In the genomic region with DNA sequence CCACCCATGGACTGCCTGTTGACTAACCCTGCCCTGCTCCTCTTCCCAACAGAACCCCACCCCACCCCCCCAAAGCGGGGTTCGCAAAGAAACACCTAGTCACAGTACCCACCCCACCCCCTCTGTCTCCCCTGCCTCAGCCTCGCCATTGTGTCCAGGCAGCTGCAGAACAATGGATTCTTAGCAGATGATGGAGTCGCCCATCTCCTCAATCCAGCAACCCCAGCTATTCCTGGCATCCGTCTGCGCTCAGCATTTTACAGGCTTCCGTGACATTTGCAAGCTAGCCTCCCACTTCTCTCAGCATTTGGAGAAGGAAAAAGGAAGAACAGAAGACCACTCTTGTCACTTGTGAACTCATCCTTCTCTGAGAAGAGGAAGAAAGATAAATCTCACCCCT, we compare ENCODE assay signal across 8 mouse cellular contexts. TPM values are rescaled to one million over a fixed set of nuclear protein-coding genes. Genes with fewer than 3 reads are reported as not detected.
A peak's percentile ranks its signal among the peaks of the same experiment; 100 is the strongest.
DNase-seq lines count a peak whose midpoint lies in the region; ATAC-seq and TF ChIP-seq lines count a peak whose summit lies in the region.
"Had no signal": no experiment of that assay in that cellular context is flagged by ENCODE, and none has a peak within 500 bp of the region (broad histone marks: within the 10 kb centered on the region; RNA-seq: fewer than 3 reads in every experiment).

No protein-coding gene starts in this region.

- no peaks in the 10 kb centered on the region for H3K9me3 ChIP-seq in embryonic facial prominence, embryonic 10.5 days
- 0 out of 2 replicates have a peak, but pooled peaks cover 3% of the 10 kb centered on the region for H3K9me3 ChIP-seq in hindbrain, embryonic 12.5 days (replicated peaks)
- H3K9me3 ChIP-seq in neural tube, embryonic 11.5 days (ENCODE audit: control insufficient read depth, low read length), result no peaks in the 10 kb centered on the region

- no peak for TF ChIP-seq CTCF in layer of hippocampus, adult 2 months (conservative IDR thresholded peaks at IDR 0.05)

- H3K27ac ChIP-seq in layer of hippocampus, adult 2 months, result peak overlapping the region; percentile 62; the same call in 1 of the 2 replicates
- H3K27ac ChIP-seq in embryonic facial prominence, embryonic 10.5 days (replicated peaks), result peak overlapping the region; percentile 40; the same call in 1 of the 2 replicates
- H3K27ac ChIP-seq in hindbrain, embryonic 12.5 days, result peak overlapping the region; percentile 44; the same call in 1 of the 2 replicates
- H3K27ac ChIP-seq in neural tube, embryonic 11.5 days (ENCODE audit: low read depth, low read length), result no peak overlapping the region

- peak overlapping the region; percentile 43 for H3K4me2 ChIP-seq in hindbrain, embryonic 12.5 days (replicated peaks)
- peak overlapping the region; percentile 24; the same call in 1 of the 2 replicates for H3K4me2 ChIP-seq in neural tube, embryonic 11.5 days (ENCODE audit: low read depth)

- peak overlapping the region; percentile 6; the same call in 1 of the 2 replicates for H3K4me3 ChIP-seq in layer of hippocampus, adult 2 months
- peak overlapping the region; percentile 33; the same call in 1 of the 2 replicates for H3K4me3 ChIP-seq in embryonic facial prominence, embryonic 10.5 days
- H3K4me3 ChIP-seq in hindbrain, embryonic 12.5 days, result peak overlapping the region; percentile 7; the same call in 1 of the 2 replicates
- no peak overlapping the region for H3K4me3 ChIP-seq in neural tube, embryonic 11.5 days (ENCODE audit: low read depth, low read length)

- peak in 1 of 2 experiments; percentile 36 for DNase-seq in layer of hippocampus, adult 2 months (ENCODE audit: low spot score in 2 of 2)
- no peak for DNase-seq in layer of hippocampus, adult 9-10 months (ENCODE audit: low spot score)
- DNase-seq in embryonic facial prominence, embryonic 10.5 days (ENCODE audit: low spot score), result no peak
- peak; percentile 46 for DNase-seq in neural tube, embryonic 11.5 days (ENCODE audit: low spot score)
- no peak for DNase-seq in adrenal gland, adult 8-10 months
- DNase-seq in adrenal gland, postnatal 36 days, result no peak
- DNase-seq: cerebellum, adult 18-20 months had no signal

- H3K4me1 ChIP-seq in embryonic facial prominence, embryonic 10.5 days, result peaks cover 19% of the 10 kb centered on the region
- H3K4me1 ChIP-seq in hindbrain, embryonic 12.5 days, result peaks cover 9% of the 10 kb centered on the region
- no peaks in the 10 kb centered on the region for H3K4me1 ChIP-seq in neural tube, embryonic 11.5 days (ENCODE audit: control insufficient read depth, insufficient read depth, low read length)

- H3K9ac ChIP-seq in hindbrain, embryonic 12.5 days, result no peak overlapping the region; the same call in 1 of the 2 replicates
- H3K9ac ChIP-seq in neural tube, embryonic 11.5 days (ENCODE audit: low read length), result no peak overlapping the region

- WGBS in embryonic facial prominence, embryonic 10.5 days, result 15% methylated on average over 7 of the region's 7 CpGs
- 14% methylated on average over 7 of the region's 7 CpGs for WGBS in hindbrain, embryonic 12.5 days
- 18% methylated on average over 7 of the region's 7 CpGs for WGBS in neural tube, embryonic 11.5 days

- ATAC-seq in hindbrain, embryonic 12.5 days (ENCODE audit: low FRiP score), result no peak
- no peak for ATAC-seq in neural tube, embryonic 11.5 days (ENCODE audit: insufficient read depth, low FRiP score, low TSS enrichment)

- no peaks in the 10 kb centered on the region for H3K27me3 ChIP-seq in embryonic facial prominence, embryonic 10.5 days (replicated peaks; ENCODE audit: low read depth, poor library complexity, severe bottlenecking)
- H3K27me3 ChIP-seq in hindbrain, embryonic 12.5 days, result peaks cover 3% of the 10 kb centered on the region; the same call in 1 of the 2 replicates
- no peaks in the 10 kb centered on the region for H3K27me3 ChIP-seq in neural tube, embryonic 11.5 days (ENCODE audit: control insufficient read depth, insufficient read depth, low read length)

- H3K36me3 ChIP-seq in embryonic facial prominence, embryonic 10.5 days (replicated peaks), result no peaks in the 10 kb centered on the region
- H3K36me3 ChIP-seq in hindbrain, embryonic 12.5 days, result no peaks in the 10 kb centered on the region
- H3K36me3 ChIP-seq in neural tube, embryonic 11.5 days (ENCODE audit: control insufficient read depth, insufficient read depth, low read length), result no peaks in the 10 kb centered on the region

RNA-seq across cellular contexts. Expression of gene Fam136a, which starts 21.8 kb away (rescaled TPM):
- 10 to 100 TPM; 27.0 to 30.0 TPM for total RNA-seq in layer of hippocampus, adult 2 months (2021)
- 191 and 201 TPM in 2 replicates for polyA plus RNA-seq in embryonic facial prominence, embryonic 10.5 days (2016; fragmentation: Nextera tagmentation; extraction: Ambion mirVana)
- polyA plus RNA-seq in hindbrain, embryonic 12.5 days (2016; fragmentation: Nextera tagmentation; extraction: Ambion mirVana), result 107 and 116 TPM in 2 replicates
- 142 and 144 TPM in 2 replicates for polyA plus RNA-seq in neural tube, embryonic 11.5 days (2014; fragmentation: Nextera tagmentation; extraction: Ambion mirVana)
- 10 to 100 TPM; 47.5 to 96.0 (median 73.9) TPM for total RNA-seq in adrenal gland, adult 8-10 months (2022)
- total RNA-seq in adrenal gland, postnatal 36 days (2021), result 100 to 1,000 TPM in 1 of 2 experiments, 10 to 100 TPM in 1; 70.1 to 117 TPM

RNA-seq across cellular contexts. Expression of gene Snrpg, which starts 27.4 kb away (rescaled TPM):
- 10 to 100 TPM; 75.3 to 88.0 TPM for total RNA-seq in layer of hippocampus, adult 2 months (2021)
- 902 and 949 TPM in 2 replicates for polyA plus RNA-seq in embryonic facial prominence, embryonic 10.5 days (2016; fragmentation: Nextera tagmentation; extraction: Ambion mirVana)
- 394 and 521 TPM in 2 replicates for polyA plus RNA-seq in hindbrain, embryonic 12.5 days (2016; fragmentation: Nextera tagmentation; extraction: Ambion mirVana)
- 658 and 707 TPM in 2 replicates for polyA plus RNA-seq in neural tube, embryonic 11.5 days (2014; fragmentation: Nextera tagmentation; extraction: Ambion mirVana)
- 100 to 1,000 TPM; 115 to 403 (median 241) TPM for total RNA-seq in adrenal gland, adult 8-10 months (2022)
- 100 to 1,000 TPM; 202 to 467 TPM for total RNA-seq in adrenal gland, postnatal 36 days (2021)

RNA-seq across cellular contexts. Expression of gene Pcyox1, which starts 53.3 kb away (rescaled TPM):
- total RNA-seq in layer of hippocampus, adult 2 months (2021), result 100 to 1,000 TPM; 112 to 118 TPM
- polyA plus RNA-seq in embryonic facial prominence, embryonic 10.5 days (2016; fragmentation: Nextera tagmentation; extraction: Ambion mirVana), result 68.2 and 73.0 TPM in 2 replicates
- polyA plus RNA-seq in hindbrain, embryonic 12.5 days (2016; fragmentation: Nextera tagmentation; extraction: Ambion mirVana), result 123 and 125 TPM in 2 replicates
- polyA plus RNA-seq in neural tube, embryonic 11.5 days (2014; fragmentation: Nextera tagmentation; extraction: Ambion mirVana), result 105 and 107 TPM in 2 replicates
- total RNA-seq in adrenal gland, adult 8-10 months (2022), result 100 to 1,000 TPM; 151 to 257 (median 207) TPM
- 100 to 1,000 TPM; 139 to 253 TPM for total RNA-seq in adrenal gland, postnatal 36 days (2021)
